Mouse (Mus musculus): ENCODE measurements around the gene Cyp2c37.
"Not testable (repeated sequence)": the region's sequence is repeated elsewhere in the genome, so short reads cannot be mapped to it uniquely, and the experiment has no call there.

Gene Cyp2c37

GRCm38 (mm10) chr19:39992140-39992539, at the start of gene Cyp2c37:
Gene Cyp2c37 (plus strand): TSS chr19:39992424.
- not testable (repeated sequence) for DNase-seq (ENCODE audit: low spot score)

DNA sequence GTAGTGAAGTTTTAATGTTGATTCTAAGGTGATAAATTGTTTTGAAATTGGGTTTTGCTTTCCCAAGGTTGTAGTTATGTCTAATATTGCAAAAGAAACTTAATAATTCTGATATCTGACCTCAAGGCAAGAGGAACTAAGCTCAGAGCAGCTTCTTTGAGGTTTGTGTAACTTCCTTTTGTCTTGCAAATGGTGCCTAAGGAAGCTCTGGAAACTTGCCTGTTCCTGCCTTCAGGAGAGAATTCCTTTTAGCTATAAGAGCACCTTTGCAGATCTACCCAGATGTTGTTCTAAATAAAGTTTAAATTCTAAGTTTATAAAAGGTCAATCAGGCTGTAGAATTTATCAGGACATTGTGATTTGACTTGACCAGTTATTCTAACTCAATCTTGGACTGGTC, 31.4 kb upstream of the Cyp2c37 start:
- DNase-seq (ENCODE audit: low spot score), result not testable (repeated sequence)

DNA sequence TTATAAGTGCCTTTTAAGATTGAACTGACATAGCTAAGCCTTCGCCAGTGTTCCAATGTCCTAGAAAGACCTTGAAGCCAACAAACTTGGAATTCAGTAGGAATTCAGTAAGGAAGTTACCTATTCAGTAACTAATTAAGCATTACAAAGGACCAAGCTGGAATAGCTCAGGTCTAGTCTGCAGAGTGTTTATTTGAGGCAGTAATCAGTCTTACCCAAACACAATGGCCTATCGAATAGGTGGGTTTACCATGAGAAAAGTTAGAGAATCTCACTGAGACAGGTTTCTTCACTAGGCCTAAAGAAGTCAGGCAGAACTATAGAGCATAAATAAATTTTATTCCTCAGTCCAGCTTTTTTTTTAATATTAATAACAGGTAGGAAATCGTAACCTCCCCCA, 21.1 kb upstream of the Cyp2c37 start:
- DNase-seq (ENCODE audit: low spot score), result not testable (repeated sequence)

DNA sequence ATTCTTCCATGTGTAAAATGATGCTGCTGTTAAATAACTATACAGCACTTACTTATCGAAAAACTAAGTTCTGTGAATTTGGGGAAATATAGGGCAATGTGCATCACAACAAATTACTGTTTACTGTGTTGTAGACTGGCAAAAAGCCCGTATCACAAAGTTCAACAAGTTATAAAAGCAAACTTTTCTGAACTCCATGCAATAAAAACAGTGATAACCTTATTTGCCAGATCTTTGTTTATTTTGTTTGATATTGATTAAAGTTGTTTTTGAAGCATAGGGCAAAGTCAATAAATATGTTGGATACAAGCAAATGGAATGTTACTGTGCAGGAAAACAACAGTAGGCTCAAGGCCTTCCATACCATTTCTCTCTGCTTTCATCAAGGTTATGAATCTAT, 2.8 kb upstream of the Cyp2c37 start:
- no peak for DNase-seq (ENCODE audit: low spot score)

All from testis, postnatal 10 days (tissue).